Mouse (Mus musculus) erythroblast, embryonic 14.5 days (primary cell): Measurements from ENCODE around the gene Gm4779.

Experiments used
- GATA1 ChIP-seq: IDR thresholded peaks from 2 replicates; pipeline ENCODE4 v1.6.1; 2012; ENCODE audit warnings: low read length, inconsistent platforms, mixed read lengths
- TAL1 ChIP-seq: IDR thresholded peaks from 3 replicates; pipeline ENCODE4 v1.6.1; 2012; ENCODE audit warnings: low read length, inconsistent platforms, mixed read lengths

- TF ChIP-seq GATA1, result no peak
- no peak for TF ChIP-seq TAL1
These were observed 26.9 kb downstream of the Gm4779 start for GRCm38 (mm10) chrX:101767280-101767679.
